Mouse (Mus musculus) neural tube, embryonic 11.5 days (tissue): ENCODE data around the gene Olfr1185-ps1. TPM values are rescaled to one million over a fixed set of nuclear protein-coding genes. Genes with fewer than 3 reads are reported as not detected.
"Not testable (repeated sequence)": the region's sequence is repeated elsewhere in the genome, so short reads cannot be mapped to it uniquely, and the experiment has no call there.

ENCODE experiments used
- ATAC-seq: fragments of 200-750 bp; cut with Nextera tagmentation; 2 replicates; pipeline ENCODE4 v1.8.0; 2017; ENCODE audit warnings: moderate number of reproducible peaks, mild to moderate bottlenecking, moderate TSS enrichment, moderate library complexity; ENCODE audit not compliant: insufficient read depth, low FRiP score, low TSS enrichment
- DNase-seq: peaks from one replicate; pipeline ENCODE4 v3.0.0-alpha.2; 2015; ENCODE audit warnings: low spot score
- H3K27ac ChIP-seq: fragments of 300-500 bp; sonication (generic); 2 replicates; pipeline ENCODE4 v1.5.1; 2014; ENCODE audit warnings: low read depth, mild to moderate bottlenecking, low read length
- H3K27me3 ChIP-seq: fragments of 300-500 bp; sonication (generic); 2 replicates; pipeline ENCODE4 v1.6.1; 2014; ENCODE audit warnings: mild to moderate bottlenecking, low read length, mixed read lengths; ENCODE audit not compliant: control insufficient read depth, insufficient read depth
- H3K36me3 ChIP-seq: fragments of 300-500 bp; sonication (generic); 2 replicates; pipeline ENCODE4 v1.6.1; 2014; ENCODE audit warnings: mild to moderate bottlenecking, low read length, moderate library complexity, mixed read lengths; ENCODE audit not compliant: control insufficient read depth, insufficient read depth
- H3K4me1 ChIP-seq: fragments of 300-500 bp; sonication (generic); 2 replicates; pipeline ENCODE4 v1.6.1; 2014; ENCODE audit warnings: low read length, mixed read lengths; ENCODE audit not compliant: control insufficient read depth, insufficient read depth
- H3K4me2 ChIP-seq: fragments of 300-500 bp; sonication (generic); 2 replicates; pipeline ENCODE4 v1.6.1; 2014; ENCODE audit warnings: low read depth, mild to moderate bottlenecking, moderate library complexity
- H3K4me3 ChIP-seq: fragments of 300-500 bp; sonication (generic); 2 replicates; pipeline ENCODE4 v1.5.1; 2014; ENCODE audit warnings: low read depth, low read length
- H3K9ac ChIP-seq: fragments of 300-500 bp; sonication (generic); 2 replicates; pipeline ENCODE4 v1.6.1; 2014; ENCODE audit warnings: mild to moderate bottlenecking, low read length
- H3K9me3 ChIP-seq: fragments of 300-500 bp; sonication (generic); 2 replicates; pipeline ENCODE4 v1.6.1; 2016; ENCODE audit warnings: low read length; ENCODE audit not compliant: control insufficient read depth
- WGBS: fragments of 180-500 bp; shearing (Covaris S2); extraction: QIAGEN DNeasy Blood & Tissue Kit; methylation state at CpG from one replicate; pipeline ENCODE4 v1.1.7; 2014; 5-methylcytosine and 5-hydroxymethylcytosine counted together
- polyA plus RNA-seq: library from polyadenylated mRNA; unstranded; fragments of >200 nt; fragmentation: Nextera tagmentation; extraction: Ambion mirVana; gene quantifications from 2 replicates; pipeline ENCODE4 v1.2.1, GENCODE M21; 2014

The Olfr1185-ps1 gene
- not detected in 2 replicates for polyA plus RNA-seq

- WGBS = 75% methylated on average over 2 of the region's 2 CpGs
- Histone ChIP-seq H3K27me3 (no peaks in the 10 kb centered on the region), H3K4me3 (no peak within 1 kb of the TSS), H3K9me3 (no peaks in the 10 kb centered on the region), H3K4me1 (no peaks in the 10 kb centered on the region), H3K9ac (no peak within 1 kb of the TSS), H3K27ac (no peak within 1 kb of the TSS), H3K4me2 (no peak within 1 kb of the TSS), H3K36me3 (no peaks in the 10 kb centered on the region)
- ATAC-seq = no peak
- DNase-seq = no peak
Measured at GRCm38 (mm10) chr2:88493020-88493419, at the start of gene Olfr1185-ps1. TSS of gene Olfr1185-ps1 (plus strand) at chr2:88493320.

DNA sequence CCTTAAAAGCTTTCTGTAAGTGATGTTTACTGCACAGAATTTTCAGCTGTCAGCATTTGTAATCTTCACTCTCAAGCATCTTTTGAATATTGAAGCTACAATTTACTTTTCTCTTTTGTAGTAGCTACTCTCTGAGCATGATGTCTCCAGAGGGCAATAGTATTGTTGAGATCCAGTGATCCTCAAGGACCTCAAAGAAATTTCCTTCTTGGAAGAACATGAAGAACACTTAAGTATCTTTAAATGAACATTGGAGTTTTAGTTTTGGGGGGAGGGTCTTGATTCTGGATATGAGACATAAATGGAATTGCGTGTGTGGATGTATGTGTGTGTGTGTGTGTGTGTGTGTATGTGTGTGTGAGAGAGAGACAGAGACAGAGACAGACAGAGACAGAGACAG lies 44.1 kb upstream of the Olfr1185-ps1 start, which contains the start of gene Gm13757:
TSS of gene Gm13757 (minus strand) at position 101 of the 400 bp plus-strand sequence.
- H3K9me3 ChIP-seq = no peaks in the 10 kb centered on the region
- DNase-seq (no peak), ATAC-seq (no peak)
- WGBS = 100% methylated on average over 1 of the region's 1 CpGs
- H3K4me1 ChIP-seq = no peaks in the 10 kb centered on the region
- no peaks in the 10 kb centered on the region for H3K36me3 ChIP-seq
- H3K27ac ChIP-seq = no peak within 1 kb of the TSS
- H3K4me2 ChIP-seq = no peak within 1 kb of the TSS
- no peak within 1 kb of the TSS for H3K9ac ChIP-seq
- no peak within 1 kb of the TSS for H3K4me3 ChIP-seq
- H3K27me3 ChIP-seq = no peaks in the 10 kb centered on the region

DNA sequence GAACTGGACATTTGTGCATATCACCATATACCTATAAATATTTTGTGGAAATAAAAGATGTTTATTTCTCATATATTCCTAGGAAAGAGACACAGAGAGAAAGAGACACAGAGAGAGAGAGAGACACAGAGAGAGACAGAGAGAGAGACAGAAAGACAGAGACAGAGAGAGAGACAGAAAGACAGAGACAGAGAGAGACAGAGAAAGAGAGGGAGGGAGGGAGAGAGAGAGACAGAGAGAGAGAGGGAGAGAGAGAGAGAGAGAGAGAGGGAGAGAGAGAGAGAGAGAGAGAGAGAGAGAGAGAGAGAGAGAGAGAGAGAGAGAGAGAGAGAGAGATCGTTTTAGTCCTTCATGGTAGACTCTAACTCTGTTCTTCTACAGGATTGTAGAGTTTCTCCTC lies 38.6 kb upstream of the Olfr1185-ps1 start, which contains the start of gene Olfr1183:
TSS of gene Olfr1183 (plus strand) at position 301 of the 400 bp plus-strand sequence.
- H3K4me2 ChIP-seq, H3K4me3 ChIP-seq, H3K36me3 ChIP-seq, H3K4me1 ChIP-seq, DNase-seq, ATAC-seq, H3K27me3 ChIP-seq, H3K9ac ChIP-seq, H3K9me3 ChIP-seq, H3K27ac ChIP-seq: not testable (repeated sequence)
- WGBS = 88% methylated on average over 1 of the region's 1 CpGs

DNA sequence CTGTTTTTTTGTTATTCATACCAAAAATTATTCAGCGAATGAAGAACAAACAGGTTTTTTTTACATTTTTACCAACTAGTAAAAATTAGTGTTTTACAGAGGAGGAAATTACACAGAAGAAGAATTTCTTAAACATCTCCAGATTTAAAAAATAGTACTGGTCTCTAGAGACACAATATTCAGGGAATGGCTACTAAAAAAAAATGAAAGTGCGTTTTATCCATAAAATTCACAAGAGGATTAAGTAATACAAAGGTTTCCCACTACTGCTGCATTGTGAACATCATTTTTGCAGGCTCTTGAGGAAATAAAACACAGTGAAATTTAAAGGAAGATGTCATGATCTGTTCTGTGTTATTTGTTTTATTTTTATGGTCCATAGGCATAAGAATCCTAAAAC lies 9.8 kb upstream of the Olfr1185-ps1 start, which contains the start of gene Olfr1184:
TSS of gene Olfr1184 (plus strand) at position 301 of the 400 bp plus-strand sequence.
- H3K27ac ChIP-seq = no peak within 1 kb of the TSS
- no peak within 1 kb of the TSS for H3K4me3 ChIP-seq
- H3K27me3 ChIP-seq = no peaks in the 10 kb centered on the region
- no peaks in the 10 kb centered on the region for H3K9me3 ChIP-seq
- H3K4me2 ChIP-seq = no peak within 1 kb of the TSS
- 87% methylated on average over 2 of the region's 2 CpGs for WGBS
- H3K4me1 ChIP-seq = no peaks in the 10 kb centered on the region
- no peaks in the 10 kb centered on the region for H3K36me3 ChIP-seq
- ATAC-seq = no peak
- no peak for DNase-seq
- H3K9ac ChIP-seq = no peak within 1 kb of the TSS

DNA sequence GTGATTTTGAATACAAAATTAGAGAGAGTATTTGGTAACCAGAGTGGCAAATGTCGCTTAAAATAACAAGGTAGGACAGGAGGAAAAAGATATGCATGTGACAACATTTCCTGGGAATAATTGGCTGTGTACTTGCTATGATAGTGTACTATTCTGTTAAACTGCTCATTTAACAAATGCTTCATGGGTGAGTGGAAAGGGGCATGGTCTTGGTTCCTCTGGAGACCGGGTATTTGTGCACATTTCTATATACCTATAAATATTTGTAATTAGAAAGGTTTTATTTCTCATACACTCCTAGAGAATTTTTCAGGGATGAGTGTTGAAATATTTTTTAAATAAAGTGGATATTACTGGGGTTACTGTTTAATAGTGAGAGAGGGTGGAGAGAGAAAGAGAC lies 25.1 kb downstream of the Olfr1185-ps1 start, which contains the start of gene Olfr1186:
TSS of gene Olfr1186 (plus strand) at position 301 of the 400 bp plus-strand sequence.
- H3K9me3 ChIP-seq = no peaks in the 10 kb centered on the region
- ATAC-seq (no peak), DNase-seq (no peak)
- H3K4me2 ChIP-seq = no peak within 1 kb of the TSS
- no peaks in the 10 kb centered on the region for H3K36me3 ChIP-seq
- H3K4me1 ChIP-seq = no peaks in the 10 kb centered on the region
- H3K4me3 ChIP-seq = no peak within 1 kb of the TSS
- H3K9ac ChIP-seq = no peak within 1 kb of the TSS
- WGBS = 87% methylated on average over 2 of the region's 2 CpGs
- no peaks in the 10 kb centered on the region for H3K27me3 ChIP-seq
- H3K27ac ChIP-seq = no peak within 1 kb of the TSS

GRCm38 (mm10) chr2:88525720-88526119 lies 32.6 kb downstream of the Olfr1185-ps1 start:
- no peaks in the 10 kb centered on the region for H3K9me3 ChIP-seq
- no peak overlapping the region for H3K4me3 ChIP-seq
- ATAC-seq (no peak), DNase-seq (no peak)
- H3K27me3 ChIP-seq = no peaks in the 10 kb centered on the region
- 76% methylated on average over 3 of the region's 3 CpGs for WGBS
- no peaks in the 10 kb centered on the region for H3K36me3 ChIP-seq
- no peak overlapping the region for H3K4me2 ChIP-seq
- no peak overlapping the region for H3K9ac ChIP-seq
- H3K4me1 ChIP-seq = no peaks in the 10 kb centered on the region
- H3K27ac ChIP-seq = no peak overlapping the region

Other genes starting within 250 kb of the Olfr1185-ps1 start
- not detected in 2 replicates for gene Olfr1173, start 213.4 kb upstream of the Olfr1185-ps1 start, polyA plus RNA-seq
- not detected in 2 replicates for gene Olfr1174-ps, start 178.2 kb upstream of the Olfr1185-ps1 start, polyA plus RNA-seq
- gene Olfr1175-ps, start 166.1 kb upstream of the Olfr1185-ps1 start, polyA plus RNA-seq = not detected in 2 replicates
- gene Olfr1176, start 156.6 kb upstream of the Olfr1185-ps1 start, polyA plus RNA-seq = not detected in 2 replicates
- not detected in 2 replicates for gene Olfr1177-ps, start 146.8 kb upstream of the Olfr1185-ps1 start, polyA plus RNA-seq
- gene Olfr1178, start 106.3 kb upstream of the Olfr1185-ps1 start, polyA plus RNA-seq = not detected in 2 replicates
- not detected in 2 replicates for gene Olfr1179, start 86.9 kb upstream of the Olfr1185-ps1 start, polyA plus RNA-seq
- not detected in 2 replicates for gene Olfr1180, start 74.2 kb upstream of the Olfr1185-ps1 start, polyA plus RNA-seq
- gene Olfr1181, start 67.1 kb upstream of the Olfr1185-ps1 start, polyA plus RNA-seq = not detected in 2 replicates
- gene Gm13757, start 44.2 kb upstream of the Olfr1185-ps1 start, polyA plus RNA-seq = not detected in 2 replicates
- not detected in 2 replicates for gene Olfr1183, start 38.5 kb upstream of the Olfr1185-ps1 start, polyA plus RNA-seq
- not detected in 2 replicates for gene Olfr1184, start 9.7 kb upstream of the Olfr1185-ps1 start, polyA plus RNA-seq
- gene Olfr1186, start 25.2 kb downstream of the Olfr1185-ps1 start, polyA plus RNA-seq = not detected in 2 replicates
- gene Olfr1188, start 63.6 kb downstream of the Olfr1185-ps1 start, polyA plus RNA-seq = not detected in 2 replicates
- gene Olfr1189, start 93.1 kb downstream of the Olfr1185-ps1 start, polyA plus RNA-seq = not detected in 2 replicates
- not detected in 2 replicates for gene Olfr1191-ps1, start 147.2 kb downstream of the Olfr1185-ps1 start, polyA plus RNA-seq
- gene Olfr1192-ps1, start 155.2 kb downstream of the Olfr1185-ps1 start, polyA plus RNA-seq = not detected in 2 replicates
- gene Olfr1193, start 182.3 kb downstream of the Olfr1185-ps1 start, polyA plus RNA-seq = not detected in 2 replicates
- not detected in 2 replicates for gene Olfr1195, start 195.9 kb downstream of the Olfr1185-ps1 start, polyA plus RNA-seq
- not detected in 2 replicates for gene Olfr1196, start 211.3 kb downstream of the Olfr1185-ps1 start, polyA plus RNA-seq
- not detected in 2 replicates for gene Olfr1197, start 239.0 kb downstream of the Olfr1185-ps1 start, polyA plus RNA-seq